Mouse (Mus musculus): Measurements from ENCODE around the gene Pacsin2. TPM values are rescaled to one million over a fixed set of nuclear protein-coding genes. Genes with fewer than 3 reads are reported as not detected.

The Pacsin2 gene
- total and polyA plus RNA-seq, 3 experiments = 34.5 to 61.0 (median 45.2) TPM

- ATAC-seq (ENCODE audit: extremely low read depth, insufficient number of reproducible peaks, low FRiP score, poor library complexity, severe bottlenecking) = no peak
- Histone ChIP-seq H3K36me3 (replicated peaks) (peaks cover 41% of the 10 kb centered on the region), H3K27me3 (ENCODE audit: insufficient read depth, low read length) (no peaks in the 10 kb centered on the region), H3K4me1 (ENCODE audit: insufficient read depth, low read depth, low read length) (peaks cover 40% of the 10 kb centered on the region), H3K9me3 (replicated peaks) (no peaks in the 10 kb centered on the region), H3K4me3 (ENCODE audit: low read depth, low read length) (no peak overlapping the region)
- TF ChIP-seq GATA1 (IDR thresholded peaks at IDR 0.05; ENCODE audit: borderline replicate concordance, low read length) (no peak), GATA2 (IDR thresholded peaks at IDR 0.05; ENCODE audit: borderline replicate concordance, low read depth, low read length) (no peak), POLR2AphosphoS5 (IDR thresholded peaks at IDR 0.05; ENCODE audit: insufficient replicate concordance, low read depth, low read length) (no peak), TAL1 (conservative IDR thresholded peaks at IDR 0.05; ENCODE audit: low read depth, low read length) (no peak), CTCF (IDR thresholded peaks at IDR 0.05; ENCODE audit: low read depth, low read length) (no peak)
- DNase-seq (ENCODE audit: low spot score) = no peak
Observed at GRCm38 (mm10) chr15:83455637-83456036, 8.8 kb downstream of the Pacsin2 start.

DNA sequence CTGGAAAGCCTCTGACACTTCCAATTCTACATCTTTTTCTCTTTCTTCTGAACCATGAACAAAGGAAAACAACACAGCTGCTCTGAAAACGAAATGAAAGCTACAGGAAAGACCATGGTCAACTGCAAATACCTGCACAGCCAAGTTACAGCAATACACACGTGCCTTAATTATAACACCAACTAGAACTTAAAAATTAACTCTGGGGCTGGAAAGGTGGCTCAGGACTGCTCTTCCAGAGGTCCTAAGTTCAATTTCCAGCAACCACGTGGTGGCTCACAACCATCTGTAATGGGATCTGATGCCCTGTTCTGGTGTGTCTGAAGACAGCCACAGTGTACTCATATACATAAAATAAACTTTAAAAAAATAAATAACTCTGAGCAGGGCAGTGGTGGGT lies 9.4 kb downstream of the Pacsin2 start:
- Histone ChIP-seq H3K4me1 (ENCODE audit: insufficient read depth, low read depth, low read length) (peaks cover 42% of the 10 kb centered on the region), H3K9me3 (replicated peaks) (no peaks in the 10 kb centered on the region), H3K27me3 (ENCODE audit: insufficient read depth, low read length) (no peaks in the 10 kb centered on the region), H3K4me3 (ENCODE audit: low read depth, low read length) (no peak overlapping the region), H3K36me3 (replicated peaks) (peaks cover 41% of the 10 kb centered on the region)
- DNase-seq (ENCODE audit: low spot score) (no peak), ATAC-seq (ENCODE audit: extremely low read depth, insufficient number of reproducible peaks, low FRiP score, poor library complexity, severe bottlenecking) (no peak)
- TF ChIP-seq TAL1 (conservative IDR thresholded peaks at IDR 0.05; ENCODE audit: low read depth, low read length) = no peak
- no peak for TF ChIP-seq POLR2AphosphoS5 (IDR thresholded peaks at IDR 0.05; ENCODE audit: insufficient replicate concordance, low read depth, low read length)
- no peak for TF ChIP-seq CTCF (IDR thresholded peaks at IDR 0.05; ENCODE audit: low read depth, low read length)
- TF ChIP-seq GATA2 (IDR thresholded peaks at IDR 0.05; ENCODE audit: borderline replicate concordance, low read depth, low read length) = no peak
- TF ChIP-seq GATA1 (IDR thresholded peaks at IDR 0.05; ENCODE audit: borderline replicate concordance, low read length) = no peak

GRCm38 (mm10) chr15:83454419-83454818 lies 10.0 kb downstream of the Pacsin2 start:
- ATAC-seq (ENCODE audit: extremely low read depth, insufficient number of reproducible peaks, low FRiP score, poor library complexity, severe bottlenecking) (no peak), DNase-seq (ENCODE audit: low spot score) (no peak)
- no peaks in the 10 kb centered on the region for H3K9me3 ChIP-seq (replicated peaks)
- H3K36me3 ChIP-seq (replicated peaks) = peaks cover 39% of the 10 kb centered on the region
- H3K4me1 ChIP-seq (ENCODE audit: insufficient read depth, low read depth, low read length) = peaks cover 47% of the 10 kb centered on the region
- no peaks in the 10 kb centered on the region for H3K27me3 ChIP-seq (ENCODE audit: insufficient read depth, low read length)
- H3K4me3 ChIP-seq (ENCODE audit: low read depth, low read length) = no peak overlapping the region
- TF ChIP-seq TAL1 (conservative IDR thresholded peaks at IDR 0.05; ENCODE audit: low read depth, low read length) (no peak), GATA1 (IDR thresholded peaks at IDR 0.05; ENCODE audit: borderline replicate concordance, low read length) (no peak), GATA2 (IDR thresholded peaks at IDR 0.05; ENCODE audit: borderline replicate concordance, low read depth, low read length) (no peak), POLR2AphosphoS5 (IDR thresholded peaks at IDR 0.05; ENCODE audit: insufficient replicate concordance, low read depth, low read length) (no peak), CTCF (IDR thresholded peaks at IDR 0.05; ENCODE audit: low read depth, low read length) (no peak)

GRCm38 (mm10) chr15:83453879-83454278 lies 10.5 kb downstream of the Pacsin2 start:
- Histone ChIP-seq H3K4me3 (ENCODE audit: low read depth, low read length) (no peak overlapping the region), H3K9me3 (replicated peaks) (no peaks in the 10 kb centered on the region), H3K4me1 (ENCODE audit: insufficient read depth, low read depth, low read length) (peaks cover 48% of the 10 kb centered on the region), H3K36me3 (replicated peaks) (peaks cover 40% of the 10 kb centered on the region), H3K27me3 (ENCODE audit: insufficient read depth, low read length) (no peaks in the 10 kb centered on the region)
- no peak for DNase-seq (ENCODE audit: low spot score)
- TF ChIP-seq GATA1 (IDR thresholded peaks at IDR 0.05; ENCODE audit: borderline replicate concordance, low read length) (no peak), POLR2AphosphoS5 (IDR thresholded peaks at IDR 0.05; ENCODE audit: insufficient replicate concordance, low read depth, low read length) (no peak), CTCF (IDR thresholded peaks at IDR 0.05; ENCODE audit: low read depth, low read length) (no peak), GATA2 (IDR thresholded peaks at IDR 0.05; ENCODE audit: borderline replicate concordance, low read depth, low read length) (no peak), TAL1 (conservative IDR thresholded peaks at IDR 0.05; ENCODE audit: low read depth, low read length) (no peak)
- ATAC-seq (ENCODE audit: extremely low read depth, insufficient number of reproducible peaks, low FRiP score, poor library complexity, severe bottlenecking) = no peak

- H3K4me1 ChIP-seq (ENCODE audit: insufficient read depth, low read depth, low read length) = peaks cover 56% of the 10 kb centered on the region
- no peaks in the 10 kb centered on the region for H3K9me3 ChIP-seq (replicated peaks)
- TF ChIP-seq POLR2AphosphoS5 (IDR thresholded peaks at IDR 0.05; ENCODE audit: insufficient replicate concordance, low read depth, low read length) (no peak), GATA2 (IDR thresholded peaks at IDR 0.05; ENCODE audit: borderline replicate concordance, low read depth, low read length) (no peak), GATA1 (IDR thresholded peaks at IDR 0.05; ENCODE audit: borderline replicate concordance, low read length) (no peak), TAL1 (conservative IDR thresholded peaks at IDR 0.05; ENCODE audit: low read depth, low read length) (no peak), CTCF (IDR thresholded peaks at IDR 0.05; ENCODE audit: low read depth, low read length) (no peak)
- no peak overlapping the region; the same call in 1 of the 2 replicates for H3K4me3 ChIP-seq (ENCODE audit: low read depth, low read length)
- H3K36me3 ChIP-seq (replicated peaks) = peaks cover 45% of the 10 kb centered on the region
- H3K27me3 ChIP-seq (ENCODE audit: insufficient read depth, low read length) = no peaks in the 10 kb centered on the region
- DNase-seq (ENCODE audit: low spot score) = no peak
- ATAC-seq (ENCODE audit: extremely low read depth, insufficient number of reproducible peaks, low FRiP score, poor library complexity, severe bottlenecking) = no peak
Observed at GRCm38 (mm10) chr15:83452219-83452760, 12.1 kb downstream of the Pacsin2 start.

- Histone ChIP-seq H3K36me3 (replicated peaks) (peaks cover 43% of the 10 kb centered on the region), H3K4me1 (ENCODE audit: insufficient read depth, low read depth, low read length) (peaks cover 56% of the 10 kb centered on the region), H3K9me3 (replicated peaks) (no peaks in the 10 kb centered on the region), H3K27me3 (ENCODE audit: insufficient read depth, low read length) (no peaks in the 10 kb centered on the region), H3K4me3 (ENCODE audit: low read depth, low read length) (no peak overlapping the region; the same call in 1 of the 2 replicates)
- ATAC-seq (ENCODE audit: extremely low read depth, insufficient number of reproducible peaks, low FRiP score, poor library complexity, severe bottlenecking) = peak; percentile 52
- TF ChIP-seq GATA1 (IDR thresholded peaks at IDR 0.05; ENCODE audit: borderline replicate concordance, low read length) (no peak), CTCF (IDR thresholded peaks at IDR 0.05; ENCODE audit: low read depth, low read length) (no peak), POLR2AphosphoS5 (IDR thresholded peaks at IDR 0.05; ENCODE audit: insufficient replicate concordance, low read depth, low read length) (no peak)
- DNase-seq (ENCODE audit: low spot score) = peak; percentile 63
Observed at GRCm38 (mm10) chr15:83451621-83452210, 12.7 kb downstream of the Pacsin2 start.

All from G1E (cell line).